Mouse (Mus musculus): ENCODE data around the gene Kcnk3.

DNA sequence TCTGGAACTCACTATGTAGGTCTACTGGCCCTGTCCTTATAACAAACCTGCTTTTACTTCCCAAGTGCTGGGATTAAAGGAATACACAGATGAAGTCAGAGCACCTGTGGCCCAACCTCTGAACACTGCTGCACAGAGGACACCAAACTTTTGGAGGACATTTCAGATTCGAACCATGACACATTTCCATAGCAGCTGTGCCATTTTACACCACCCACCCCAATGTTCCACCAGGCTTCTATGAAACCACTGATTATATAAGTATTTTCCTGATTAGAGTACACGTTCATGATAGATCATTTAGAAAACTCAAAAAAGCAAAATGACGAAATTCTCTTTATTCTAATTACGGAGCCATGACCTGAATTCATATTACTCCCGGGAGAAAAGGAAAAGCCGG lies 78.0 kb downstream of the Kcnk3 start:
- TF ChIP-seq POLR2A (IDR thresholded peaks at IDR 0.05; ENCODE audit: borderline replicate concordance, extremely low read depth, low read depth, low read length) (no peak), CTCF (IDR thresholded peaks at IDR 0.05; ENCODE audit: insufficient read depth, low read length) (no peak)

Measured in lung, adult 2 months (tissue).